Mouse (Mus musculus) kidney, postnatal 0 days (tissue): ENCODE data around the gene Pibf1. TPM values are rescaled to one million over a fixed set of nuclear protein-coding genes. Genes with fewer than 3 reads are reported as not detected.

Experiments used
- ATAC-seq: fragments of 200-750 bp; cut with Nextera tagmentation; replicated peaks from 2 replicates; pipeline ENCODE4 v1.8.0; 2017; ENCODE audit warnings: low read depth, moderate number of reproducible peaks, moderate TSS enrichment, moderate library complexity; ENCODE audit not compliant: low FRiP score
- DNase-seq: peaks from one replicate; pipeline ENCODE4 v3.0.0-alpha.2; 2016; ENCODE audit warnings: low spot score
- H3K27ac ChIP-seq: fragments of 300-500 bp; sonication (generic); 2 replicates; pipeline ENCODE4 v1.5.1; 2014; ENCODE audit warnings: mild to moderate bottlenecking
- H3K27me3 ChIP-seq: fragments of 300-500 bp; sonication (generic); 2 replicates; pipeline ENCODE4 v1.6.1; 2014; ENCODE audit warnings: low read length, mixed read lengths; ENCODE audit not compliant: insufficient read depth
- H3K36me3 ChIP-seq: fragments of 300-500 bp; sonication (generic); 2 replicates; pipeline ENCODE4 v1.6.1; 2014; ENCODE audit warnings: low read length, mixed read lengths; ENCODE audit not compliant: insufficient read depth
- H3K4me1 ChIP-seq: fragments of 300-500 bp; sonication (generic); replicated peaks from 2 replicates; pipeline ENCODE4 v1.6.1; 2014; ENCODE audit warnings: antibody characterized with exemption, low read length, mixed read lengths; ENCODE audit not compliant: insufficient read depth
- H3K4me2 ChIP-seq: fragments of 300-500 bp; sonication (generic); 2 replicates; pipeline ENCODE4 v1.6.1; 2014; ENCODE audit warnings: mild to moderate bottlenecking, low read length, moderate library complexity, mixed read lengths
- H3K4me3 ChIP-seq: fragments of 300-500 bp; sonication (generic); replicated peaks from 2 replicates; pipeline ENCODE4 v1.5.1; 2014; ENCODE audit warnings: low read depth, low read length
- H3K9ac ChIP-seq: fragments of 300-500 bp; sonication (generic); 2 replicates; pipeline ENCODE4 v1.6.1; 2014; ENCODE audit warnings: low read depth, low read length
- H3K9me3 ChIP-seq: fragments of 300-500 bp; sonication (generic); replicated peaks from 2 replicates; pipeline ENCODE4 v1.6.1; 2016; ENCODE audit warnings: low read length, inconsistent platforms, mixed read lengths
- CTCF ChIP-seq: IDR thresholded peaks from 2 replicates; pipeline ENCODE4 v1.5.1; 2016; ENCODE audit warnings: antibody characterized with exemption, low read depth, mild to moderate bottlenecking, moderate library complexity
- WGBS: fragments of 180-500 bp; shearing (Covaris S2); extraction: QIAGEN DNeasy Blood & Tissue Kit; methylation state at CpG from one replicate; pipeline ENCODE4 v1.1.7; 2014; 5-methylcytosine and 5-hydroxymethylcytosine counted together
- polyA plus RNA-seq: library from polyadenylated mRNA; unstranded; fragments of >200 nt; fragmentation: Nextera tagmentation; extraction: Ambion mirVana; gene quantifications from 2 replicates; pipeline ENCODE4 v1.2.1, GENCODE M21; 2015

The Pibf1 gene
- polyA plus RNA-seq, 1 experiment from 2014 or later: 12.7 TPM

GRCm38 (mm10) chr14:99099967-99100587, 853 bp downstream of the Pibf1 start:
- ATAC-seq: no peak
- 7% methylated on average over 20 of the region's 20 CpGs for WGBS
- no peaks in the 10 kb centered on the region for H3K9me3 ChIP-seq

GRCm38 (mm10) chr14:99103050-99103449, 3.8 kb downstream of the Pibf1 start:
- DNase-seq (no peak), ATAC-seq (no peak)
- Histone ChIP-seq H3K4me1 (no peaks in the 10 kb centered on the region), H3K9ac (no peak overlapping the region), H3K4me3 (no peak overlapping the region), H3K27ac (no peak overlapping the region), H3K9me3 (no peaks in the 10 kb centered on the region), H3K4me2 (no peak overlapping the region), H3K27me3 (no peaks in the 10 kb centered on the region), H3K36me3 (peaks cover 27% of the 10 kb centered on the region)
- no peak for TF ChIP-seq CTCF
- WGBS: 94% methylated on average over 4 of the region's 4 CpGs

More at GRCm38 (mm10) chr14:99099967-99100587, 853 bp downstream of the Pibf1 start:
- 0 out of 2 replicates have a peak overlapping the region, but pooled peaks have one; percentile 36 for H3K27ac ChIP-seq
- no peaks in the 10 kb centered on the region for H3K4me1 ChIP-seq
- H3K4me3 ChIP-seq: peak overlapping the region; percentile 63
- TF ChIP-seq CTCF: no peak
- no peaks in the 10 kb centered on the region for H3K27me3 ChIP-seq
- peak overlapping the region; percentile 59 for H3K9ac ChIP-seq
- H3K4me2 ChIP-seq: peak overlapping the region; percentile 66
- peak; percentile 68 for DNase-seq
- H3K36me3 ChIP-seq: peaks cover 31% of the 10 kb centered on the region

DNA sequence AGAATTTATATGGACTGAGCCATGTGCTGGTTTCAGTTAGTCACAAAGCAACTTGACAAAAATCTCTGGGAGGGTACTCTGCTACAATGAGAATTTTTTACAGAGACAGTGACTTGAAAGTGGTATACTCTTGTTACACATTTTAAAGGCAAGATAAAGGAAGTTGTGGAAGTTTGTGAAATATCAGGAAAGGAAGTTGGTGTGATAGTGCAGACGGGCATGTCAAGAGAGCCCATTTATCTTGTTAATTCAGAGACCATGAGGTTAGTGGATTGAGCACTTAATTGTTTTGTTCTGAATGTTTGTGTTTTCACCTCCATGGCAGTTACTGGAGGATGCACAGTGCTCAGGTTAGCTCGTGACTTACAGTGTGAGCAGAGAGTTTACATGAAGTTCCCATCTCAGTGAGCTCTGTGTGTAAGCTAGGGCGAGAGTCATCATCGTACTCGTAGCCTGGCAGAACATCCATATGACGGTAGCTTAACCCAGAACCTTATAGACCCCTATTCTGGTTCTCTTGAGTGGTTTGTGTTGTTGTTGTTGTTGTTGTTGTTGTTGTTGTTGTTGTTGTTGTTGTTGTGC, 5.4 kb downstream of the Pibf1 start:
- no peak overlapping the region for H3K4me2 ChIP-seq
- H3K9ac ChIP-seq: no peak overlapping the region
- peaks cover 34% of the 10 kb centered on the region for H3K36me3 ChIP-seq
- H3K27ac ChIP-seq: no peak overlapping the region
- 87% methylated on average over 6 of the region's 6 CpGs for WGBS
- no peak for TF ChIP-seq CTCF
- no peak overlapping the region for H3K4me3 ChIP-seq
- H3K27me3 ChIP-seq: no peaks in the 10 kb centered on the region
- no peaks in the 10 kb centered on the region for H3K9me3 ChIP-seq
- no peaks in the 10 kb centered on the region for H3K4me1 ChIP-seq
- DNase-seq: no peak
- ATAC-seq: no peak

DNA sequence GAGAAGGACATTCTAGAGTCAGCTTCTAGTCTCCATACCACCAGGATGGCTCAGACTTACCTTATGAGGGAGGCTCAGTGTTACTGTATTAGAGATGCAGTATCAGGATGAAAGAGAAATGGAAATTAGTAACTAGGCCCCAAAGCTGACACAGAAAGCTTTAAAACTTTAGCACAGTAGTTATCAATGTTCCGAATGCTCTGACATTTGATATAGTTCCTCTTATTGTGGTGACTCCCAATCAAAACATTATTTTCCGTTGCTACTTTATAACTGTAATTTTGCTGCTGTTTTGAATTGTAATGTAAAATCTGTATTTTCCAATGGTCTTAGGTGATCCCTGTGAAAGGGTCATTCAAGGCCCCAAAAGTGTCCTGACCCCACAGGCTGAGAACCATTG, 7.4 kb downstream of the Pibf1 start:
- no peak for TF ChIP-seq CTCF
- H3K4me1 ChIP-seq: no peaks in the 10 kb centered on the region
- no peak for DNase-seq
- no peak overlapping the region for H3K4me3 ChIP-seq
- H3K9me3 ChIP-seq: no peaks in the 10 kb centered on the region
- no peaks in the 10 kb centered on the region for H3K27me3 ChIP-seq
- WGBS: 88% methylated on average over 2 of the region's 2 CpGs
- H3K27ac ChIP-seq: no peak overlapping the region
- no peak overlapping the region for H3K9ac ChIP-seq
- no peak overlapping the region for H3K4me2 ChIP-seq
- no peak for ATAC-seq
- peaks cover 36% of the 10 kb centered on the region for H3K36me3 ChIP-seq

DNA sequence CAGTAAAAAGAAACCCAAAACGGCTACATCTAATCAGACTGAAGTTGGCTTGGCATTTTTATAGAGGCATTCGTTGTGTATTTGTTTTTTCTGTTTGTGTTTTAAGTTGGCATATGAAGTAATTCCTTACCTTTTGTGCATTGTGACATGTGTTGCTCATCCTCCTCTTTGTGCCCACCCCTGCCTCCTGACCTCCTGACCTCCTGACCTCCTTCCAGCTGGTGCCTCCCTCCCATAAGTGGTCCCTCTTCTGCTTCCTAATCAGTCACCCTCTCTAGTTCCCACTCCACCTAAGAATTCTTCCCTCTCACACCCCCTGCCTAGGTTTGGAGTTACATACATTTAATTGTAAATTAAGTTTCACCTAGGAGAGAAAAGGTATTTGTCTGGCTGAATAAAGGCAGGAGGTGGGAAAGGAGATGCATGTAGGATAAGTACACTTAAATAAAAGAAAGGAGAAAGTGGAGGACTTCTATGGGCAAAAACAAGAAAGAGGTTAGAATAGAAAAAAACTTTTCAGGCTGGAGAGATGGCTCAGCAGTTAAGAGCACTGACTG, 8.5 kb downstream of the Pibf1 start:
- Histone ChIP-seq H3K27me3 (no peaks in the 10 kb centered on the region), H3K9me3 (no peaks in the 10 kb centered on the region), H3K4me1 (no peaks in the 10 kb centered on the region), H3K27ac (no peak overlapping the region), H3K36me3 (peaks cover 32% of the 10 kb centered on the region), H3K4me2 (no peak overlapping the region), H3K4me3 (no peak overlapping the region), H3K9ac (no peak overlapping the region)
- DNase-seq (no peak), ATAC-seq (no peak)
- 66% methylated on average over 2 of the region's 2 CpGs for WGBS
- TF ChIP-seq CTCF: no peak

GRCm38 (mm10) chr14:99108762-99109161, 9.5 kb downstream of the Pibf1 start:
- peaks cover 29% of the 10 kb centered on the region for H3K36me3 ChIP-seq

More at GRCm38 (mm10) chr14:99108762-99109161, 9.5 kb downstream of the Pibf1 start:
- no peak overlapping the region for H3K27ac ChIP-seq
- no peak overlapping the region for H3K9ac ChIP-seq
- DNase-seq: no peak
- H3K27me3 ChIP-seq: no peaks in the 10 kb centered on the region
- TF ChIP-seq CTCF: no peak
- no peak for ATAC-seq
- no peaks in the 10 kb centered on the region for H3K4me1 ChIP-seq
- no peak overlapping the region for H3K4me3 ChIP-seq
- 85% methylated on average over 6 of the region's 6 CpGs for WGBS
- no peak overlapping the region for H3K4me2 ChIP-seq
- no peaks in the 10 kb centered on the region for H3K9me3 ChIP-seq
